Mouse (Mus musculus) midbrain, embryonic 16.5 days (tissue): Measurements from ENCODE around the gene Cpox. TPM values are rescaled to one million over a fixed set of nuclear protein-coding genes. Genes with fewer than 3 reads are reported as not detected.
"Not testable (repeated sequence)": the region's sequence is repeated elsewhere in the genome, so short reads cannot be mapped to it uniquely, and the experiment has no call there.

ENCODE experiments used
- ATAC-seq: fragments of 200-750 bp; cut with Nextera tagmentation; 2 replicates; pipeline ENCODE4 v1.8.0; 2017; ENCODE audit warnings: moderate TSS enrichment
- H3K27ac ChIP-seq: fragments of 300-500 bp; sonication (generic); 2 replicates; pipeline ENCODE4 v1.5.1; 2014; ENCODE audit warnings: mild to moderate bottlenecking, low read length, mixed read lengths
- H3K27me3 ChIP-seq: fragments of 300-500 bp; sonication (generic); 2 replicates; pipeline ENCODE4 v1.6.1; 2014; ENCODE audit warnings: low read depth, low read length, mixed read lengths; ENCODE audit not compliant: control insufficient read depth, insufficient read depth
- H3K36me3 ChIP-seq: fragments of 300-500 bp; sonication (generic); 2 replicates; pipeline ENCODE4 v1.6.1; 2014; ENCODE audit warnings: mild to moderate bottlenecking, low read length, moderate library complexity, mixed read lengths; ENCODE audit not compliant: control insufficient read depth, insufficient read depth
- H3K4me1 ChIP-seq: fragments of 300-500 bp; sonication (generic); 2 replicates; pipeline ENCODE4 v1.6.1; 2014; ENCODE audit warnings: mild to moderate bottlenecking, low read length, mixed read lengths; ENCODE audit not compliant: control insufficient read depth, insufficient read depth
- H3K4me2 ChIP-seq: fragments of 300-500 bp; sonication (generic); 2 replicates; pipeline ENCODE4 v1.6.1; 2014; ENCODE audit warnings: mild to moderate bottlenecking, low read length, mixed read lengths
- H3K4me3 ChIP-seq: fragments of 300-500 bp; sonication (generic); 2 replicates; pipeline ENCODE4 v1.5.1; 2014; ENCODE audit warnings: low read depth, mild to moderate bottlenecking, low read length, moderate library complexity, mixed read lengths
- H3K9ac ChIP-seq: fragments of 300-500 bp; sonication (generic); 2 replicates; pipeline ENCODE4 v1.6.1; 2014; ENCODE audit warnings: low read depth, low read length, mixed read lengths
- H3K9me3 ChIP-seq: fragments of 300-500 bp; sonication (generic); replicated peaks from 2 replicates; pipeline ENCODE4 v1.6.1; 2014; ENCODE audit warnings: mild to moderate bottlenecking, low read length, mixed read lengths; ENCODE audit not compliant: control insufficient read depth, poor library complexity, severe bottlenecking
- WGBS: fragments of 180-500 bp; shearing (Covaris S2); extraction: QIAGEN DNeasy Blood & Tissue Kit; methylation state at CpG from one replicate; pipeline ENCODE4 v1.1.7; 2014; 5-methylcytosine and 5-hydroxymethylcytosine counted together
- polyA plus RNA-seq: library from polyadenylated mRNA; unstranded; fragments of >200 nt; fragmentation: Nextera tagmentation; extraction: Ambion mirVana; gene quantifications from 2 replicates; pipeline ENCODE4 v1.2.1, GENCODE M21; 2015

Cpox gene
- polyA plus RNA-seq, 1 experiment from 2014 or later = 13.6 TPM

GRCm38 (mm10) chr16:58663021-58663420 lies 7.1 kb upstream of the Cpox start:
- H3K9ac ChIP-seq = no peak overlapping the region
- no peaks in the 10 kb centered on the region for H3K9me3 ChIP-seq
- peak; percentile 84; the same call in 1 of the 2 replicates for ATAC-seq
- H3K4me1 ChIP-seq = no peaks in the 10 kb centered on the region
- H3K27me3 ChIP-seq = no peaks in the 10 kb centered on the region
- H3K36me3 ChIP-seq = no peaks in the 10 kb centered on the region
- H3K27ac ChIP-seq = no peak overlapping the region
- H3K4me3 ChIP-seq = no peak overlapping the region
- no peak overlapping the region for H3K4me2 ChIP-seq
- WGBS = 73% methylated on average over 5 of the region's 5 CpGs

- H3K27me3 ChIP-seq = no peaks in the 10 kb centered on the region
- H3K4me1 ChIP-seq = no peaks in the 10 kb centered on the region
- no peak for ATAC-seq
- no peak overlapping the region for H3K27ac ChIP-seq
- 92% methylated on average over 2 of the region's 2 CpGs for WGBS
- no peak overlapping the region for H3K4me3 ChIP-seq
- H3K36me3 ChIP-seq = no peaks in the 10 kb centered on the region
- H3K4me2 ChIP-seq = no peak overlapping the region
- no peak overlapping the region for H3K9ac ChIP-seq
- no peaks in the 10 kb centered on the region for H3K9me3 ChIP-seq
Measured at GRCm38 (mm10) chr16:58663816-58664215, 6.3 kb upstream of the Cpox start.

GRCm38 (mm10) chr16:58665137-58665536 lies 5.0 kb upstream of the Cpox start:
- H3K27me3 ChIP-seq, H3K36me3 ChIP-seq, H3K9ac ChIP-seq, H3K4me1 ChIP-seq, H3K4me3 ChIP-seq, ATAC-seq, H3K27ac ChIP-seq, H3K9me3 ChIP-seq, H3K4me2 ChIP-seq: not testable (repeated sequence)

GRCm38 (mm10) chr16:58666681-58667080 lies 3.4 kb upstream of the Cpox start:
- not testable (repeated sequence) for ATAC-seq, H3K4me1 ChIP-seq, H3K9me3 ChIP-seq, H3K4me3 ChIP-seq, H3K9ac ChIP-seq, H3K4me2 ChIP-seq, H3K27ac ChIP-seq, H3K27me3 ChIP-seq, H3K36me3 ChIP-seq
- 90% methylated on average over 3 of the region's 3 CpGs for WGBS

- Histone ChIP-seq H3K9me3 (no peaks in the 10 kb centered on the region), H3K4me3 (no peak overlapping the region), H3K36me3 (no peaks in the 10 kb centered on the region), H3K9ac (no peak overlapping the region), H3K4me2 (no peak overlapping the region), H3K27me3 (no peaks in the 10 kb centered on the region), H3K27ac (no peak overlapping the region), H3K4me1 (peaks cover 11% of the 10 kb centered on the region)
- WGBS = 87% methylated on average over 3 of the region's 3 CpGs
- no peak for ATAC-seq
Measured at GRCm38 (mm10) chr16:58668586-58668985, 1.5 kb upstream of the Cpox start.

- ATAC-seq = no peak
- Histone ChIP-seq H3K4me3 (peak overlapping the region; percentile 92; the same call in 1 of the 2 replicates), H3K27me3 (no peaks in the 10 kb centered on the region), H3K9me3 (no peaks in the 10 kb centered on the region), H3K4me1 (peaks cover 11% of the 10 kb centered on the region), H3K4me2 (peak overlapping the region; percentile 78), H3K9ac (no peak overlapping the region), H3K36me3 (peaks cover 5% of the 10 kb centered on the region), H3K27ac (no peak overlapping the region)
- WGBS = 62% methylated on average over 5 of the region's 5 CpGs
Measured at GRCm38 (mm10) chr16:58669264-58669663, 828 bp upstream of the Cpox start.

GRCm38 (mm10) chr16:58670643-58671042 lies 551 bp downstream of the Cpox start:
- peak; percentile 81 for ATAC-seq
- H3K4me3 ChIP-seq = peak overlapping the region; percentile 92
- H3K9ac ChIP-seq = peak overlapping the region; percentile 84
- H3K9me3 ChIP-seq = no peaks in the 10 kb centered on the region
- H3K4me2 ChIP-seq = peak overlapping the region; percentile 78
- H3K27me3 ChIP-seq = no peaks in the 10 kb centered on the region
- H3K36me3 ChIP-seq = peaks cover 14% of the 10 kb centered on the region
- peaks cover 11% of the 10 kb centered on the region for H3K4me1 ChIP-seq
- WGBS = under 1% methylated on average over 25 of the region's 25 CpGs
- H3K27ac ChIP-seq = peak overlapping the region; percentile 81

GRCm38 (mm10) chr16:58671212-58671985 lies 1.3 kb downstream of the Cpox start:
- ATAC-seq = no peak
- peaks cover 18% of the 10 kb centered on the region for H3K36me3 ChIP-seq
- H3K27ac ChIP-seq = no peak overlapping the region
- no peaks in the 10 kb centered on the region for H3K9me3 ChIP-seq
- peak overlapping the region; percentile 78 for H3K4me2 ChIP-seq
- H3K9ac ChIP-seq = peak overlapping the region; percentile 84
- peaks cover 11% of the 10 kb centered on the region for H3K4me1 ChIP-seq
- H3K27me3 ChIP-seq = no peaks in the 10 kb centered on the region
- peak overlapping the region; percentile 92 for H3K4me3 ChIP-seq
- 71% methylated on average over 8 of the region's 8 CpGs for WGBS

GRCm38 (mm10) chr16:58672396-58672795 lies 2.3 kb downstream of the Cpox start:
- ATAC-seq = no peak

More at GRCm38 (mm10) chr16:58672396-58672795, 2.3 kb downstream of the Cpox start:
- Histone ChIP-seq H3K36me3 (peaks cover 18% of the 10 kb centered on the region), H3K4me2 (no peak overlapping the region), H3K9ac (no peak overlapping the region), H3K4me3 (no peak overlapping the region), H3K4me1 (peaks cover 11% of the 10 kb centered on the region), H3K9me3 (no peaks in the 10 kb centered on the region), H3K27me3 (no peaks in the 10 kb centered on the region), H3K27ac (no peak overlapping the region)
- WGBS = 96% methylated on average over 13 of the region's 13 CpGs
